In genomic region chr4:116986400-116987121, GRCm38 (mm10) we compare ENCODE assay signal across 9 mouse cellular contexts. TPM values are rescaled to one million over a fixed set of nuclear protein-coding genes. Genes with fewer than 3 reads are reported as not detected.
DNase-seq lines count a peak whose midpoint lies in the region; ATAC-seq and TF ChIP-seq lines count a peak whose summit lies in the region.
"Had no signal": no experiment of that assay in that cellular context is flagged by ENCODE, and none has a peak within 500 bp of the region (broad histone marks: within the 10 kb centered on the region; RNA-seq: fewer than 3 reads in every experiment).

No protein-coding gene starts in this region.

- no peak for TF ChIP-seq EP300 in MEL (IDR thresholded peaks at IDR 0.05; ENCODE audit: low read depth in 1 of 2, low read length in 2 of 2)

- 0 out of 4 replicates have a peak, but pooled peaks cover 0 to 6% of the 10 kb centered on the region in 2 experiments for H3K4me1 ChIP-seq in MEL (ENCODE audit: control insufficient read depth in 1 of 2, insufficient read depth in 2 of 2, low read length in 2 of 2)
- H3K4me1 ChIP-seq in forebrain, embryonic 16.5 days (replicated peaks; ENCODE audit: control insufficient read depth, insufficient read depth, low read length) = 0 out of 2 replicates have a peak, but pooled peaks cover 5% of the 10 kb centered on the region
- H3K4me1 ChIP-seq in hindbrain, embryonic 15.5 days (replicated peaks) = no peaks in the 10 kb centered on the region

- DNase-seq in MEL (ENCODE audit: low read depth, low spot score) = peak; percentile 93
- peak; percentile 78 to 80 for DNase-seq in cerebellum, adult 18-20 months
- DNase-seq in layer of hippocampus, postnatal 25 days (ENCODE audit: extremely low spot score in 1 of 2, low spot score in 1 of 2) = peak; percentile 56 to 63
- peak; percentile 88 for DNase-seq in lung, postnatal 36 days
- peak; percentile 86 for DNase-seq in retina, postnatal 1 day
- peak; percentile 76 for DNase-seq in urinary bladder, postnatal 14 days (ENCODE audit: low spot score)

- H3K4me3 ChIP-seq in MEL (ENCODE audit: control insufficient read depth in 1 of 2, insufficient read depth in 1 of 2, low read depth in 2 of 2, low read length in 2 of 2) = no peak overlapping the region
- H3K4me3 ChIP-seq in forebrain, embryonic 16.5 days (replicated peaks; ENCODE audit: low read length) = no peak overlapping the region
- H3K4me3 ChIP-seq in hindbrain, embryonic 15.5 days = no peak overlapping the region
- H3K4me3 ChIP-seq: heart, embryonic 13.5 days had no signal

- no peak overlapping the region for H3K4me2 ChIP-seq in forebrain, embryonic 16.5 days (ENCODE audit: low read length)
- H3K4me2 ChIP-seq in hindbrain, embryonic 15.5 days = no peak overlapping the region
- H3K4me2 ChIP-seq: heart, embryonic 13.5 days had no signal

- no peaks in the 10 kb centered on the region; a peak in 1 of 4 replicates for H3K36me3 ChIP-seq in MEL (ENCODE audit: control insufficient read depth in 1 of 2, insufficient read depth in 2 of 2, low read length in 2 of 2)
- H3K36me3 ChIP-seq in forebrain, embryonic 16.5 days (ENCODE audit: control insufficient read depth, insufficient read depth) = peaks cover 10% of the 10 kb centered on the region
- H3K36me3 ChIP-seq in hindbrain, embryonic 15.5 days = peaks cover 32% of the 10 kb centered on the region; the same call in 1 of the 2 replicates

- no peaks in the 10 kb centered on the region for H3K79me2 ChIP-seq in MEL (ENCODE audit: control insufficient read depth, insufficient read depth, low read length, poor library complexity)

- peak; percentile 42 to 93 (median 90) for TF ChIP-seq CTCF in MEL (IDR thresholded peaks at IDR 0.05 in 2 of 3, conservative IDR thresholded peaks at IDR 0.05 in 1 of 3; ENCODE audit: control insufficient read depth in 1 of 3, insufficient read depth in 1 of 3, low read depth in 2 of 3, low read length in 3 of 3, poor library complexity in 1 of 3, severe bottlenecking in 1 of 3)

- no peak for TF ChIP-seq POLR2A in MEL (IDR thresholded peaks at IDR 0.05; ENCODE audit: control insufficient read depth in 1 of 2, insufficient read depth in 1 of 2, low read depth in 1 of 2, low read length in 2 of 2, poor library complexity in 1 of 2)

- WGBS in forebrain, embryonic 16.5 days = 53% methylated on average over 17 of the region's 17 CpGs
- 60% methylated on average over 17 of the region's 17 CpGs for WGBS in hindbrain, embryonic 15.5 days

- ATAC-seq in forebrain, embryonic 16.5 days = peak; percentile 88
- peak; percentile 73 for ATAC-seq in hindbrain, embryonic 15.5 days (ENCODE audit: low FRiP score, low read depth)

- TF ChIP-seq RAD21 in MEL (IDR thresholded peaks at IDR 0.05; ENCODE audit: low read depth, low read length) = peak; percentile 61

- no peak overlapping the region for H3K27ac ChIP-seq in MEL (ENCODE audit: control insufficient read depth, low read depth, low read length)
- no peak overlapping the region for H3K27ac ChIP-seq in forebrain, embryonic 16.5 days (ENCODE audit: low read length)
- H3K27ac ChIP-seq in hindbrain, embryonic 15.5 days (replicated peaks) = no peak overlapping the region
- H3K27ac ChIP-seq: heart, embryonic 13.5 days had no signal

- H3K9me3 ChIP-seq in MEL (replicated peaks; ENCODE audit: insufficient read depth, low read length) = no peaks in the 10 kb centered on the region
- H3K9me3 ChIP-seq in forebrain, embryonic 16.5 days (ENCODE audit: control insufficient read depth, low read length) = no peaks in the 10 kb centered on the region
- no peaks in the 10 kb centered on the region for H3K9me3 ChIP-seq in hindbrain, embryonic 15.5 days
- H3K9me3 ChIP-seq: heart, embryonic 13.5 days had no signal

- no peaks in the 10 kb centered on the region for H3K27me3 ChIP-seq in MEL (ENCODE audit: control insufficient read depth in 1 of 2, insufficient read depth in 2 of 2, low read length in 2 of 2)
- no peaks in the 10 kb centered on the region for H3K27me3 ChIP-seq in forebrain, embryonic 16.5 days (replicated peaks; ENCODE audit: control insufficient read depth, insufficient read depth, low read length)
- no peaks in the 10 kb centered on the region for H3K27me3 ChIP-seq in hindbrain, embryonic 15.5 days
- H3K27me3 ChIP-seq: heart, embryonic 13.5 days had no signal

- H3K9ac ChIP-seq in MEL (ENCODE audit: control insufficient read depth, low read depth, low read length, poor library complexity, severe bottlenecking) = no peak overlapping the region
- H3K9ac ChIP-seq in forebrain, embryonic 16.5 days (replicated peaks; ENCODE audit: low read depth, low read length) = no peak overlapping the region
- no peak overlapping the region for H3K9ac ChIP-seq in hindbrain, embryonic 15.5 days
- H3K9ac ChIP-seq: heart, embryonic 13.5 days had no signal

TF ChIP-seq in MEL, 35 proteins besides CTCF, POLR2A, EP300 and RAD21:
- TF ChIP-seq ETS1 (IDR thresholded peaks at IDR 0.05; ENCODE audit: low read depth, low read length) = no peak
- peak; percentile 71 for TF ChIP-seq SIN3A (IDR thresholded peaks at IDR 0.05; ENCODE audit: low read length)
- peak; percentile 30; the same call in 1 of the 2 replicates for TF ChIP-seq MAX (IDR thresholded peaks at IDR 0.05; ENCODE audit: low read length)
- peak; percentile 37; the same call in 1 of the 2 replicates for TF ChIP-seq ZC3H11A (IDR thresholded peaks at IDR 0.05; ENCODE audit: low read depth, low read length)
- no peak for TF ChIP-seq MAFK (IDR thresholded peaks at IDR 0.05; ENCODE audit: borderline replicate concordance, low read depth, low read length)
- TF ChIP-seq NRF1 (IDR thresholded peaks at IDR 0.05; ENCODE audit: insufficient read depth, low read depth, low read length, poor library complexity, severe bottlenecking) = peak; percentile 40; the same call in 1 of the 2 replicates
- TF ChIP-seq GATA1 (IDR thresholded peaks at IDR 0.05; ENCODE audit: low read depth, low read length) = 0 out of 2 replicates have a peak, but pooled peaks have one; percentile 17
- no peak for TF ChIP-seq MYB (IDR thresholded peaks at IDR 0.05; ENCODE audit: low read depth, low read length)
- TF ChIP-seq TBP (IDR thresholded peaks at IDR 0.05; ENCODE audit: low read depth, low read length) = 0 out of 2 replicates have a peak, but pooled peaks have one; percentile 30
- peak; percentile 38 for TF ChIP-seq MXI1 (IDR thresholded peaks at IDR 0.05; ENCODE audit: low read depth, low read length)
- TF ChIP-seq HCFC1 (IDR thresholded peaks at IDR 0.05; ENCODE audit: low read depth, low read length) = peak; percentile 56; the same call in 1 of the 2 replicates
- TF ChIP-seq TAL1 (IDR thresholded peaks at IDR 0.05; ENCODE audit: low read length) = 0 out of 2 replicates have a peak, but pooled peaks have one; percentile 1
- TF ChIP-seq SMC3 (IDR thresholded peaks at IDR 0.05; ENCODE audit: low read depth, low read length) = peak; percentile 79
- TF ChIP-seq POLR2AphosphoS5 (IDR thresholded peaks at IDR 0.05; ENCODE audit: borderline replicate concordance, low read depth, low read length) = peak; percentile 74; the same call in 1 of the 2 replicates

RNA-seq across cellular contexts. Expression of gene Urod, which starts 7.7 kb away (rescaled TPM):
- total RNA-seq in MEL (2012; rRNA removed) = 72.0 and 108 TPM in 2 replicates
- 100 to 1,000 TPM; 132 to 645 TPM for polyA plus RNA-seq in MEL (2012; ENCODE audit: insufficient read depth in 1 of 2, insufficient read length in 2 of 2, low read depth in 1 of 2, low replicate concordance in 2 of 2, missing spikeins in 1 of 2)
- polyA plus RNA-seq in forebrain, embryonic 16.5 days (2015; fragmentation: Nextera tagmentation; extraction: Ambion mirVana) = 59.1 and 63.4 TPM in 2 replicates
- 56.6 and 59.4 TPM in 2 replicates for polyA plus RNA-seq in hindbrain, embryonic 15.5 days (2015; fragmentation: Nextera tagmentation; extraction: Ambion mirVana)
- total RNA-seq in layer of hippocampus, postnatal 25 days (2021) = 10 to 100 TPM; 56.9 to 66.1 TPM

RNA-seq across cellular contexts. Expression of gene Hectd3, which starts 8.6 kb away (rescaled TPM):
- total RNA-seq in MEL (2012; rRNA removed) = 9.8 TPM in 2 replicates
- 10 to 100 TPM in 1 of 2 experiments, not detected in 1; 19.1 TPM for polyA plus RNA-seq in MEL (2012; ENCODE audit: insufficient read depth in 1 of 2, insufficient read length in 2 of 2, low read depth in 1 of 2, low replicate concordance in 2 of 2, missing spikeins in 1 of 2)
- polyA plus RNA-seq in forebrain, embryonic 16.5 days (2015; fragmentation: Nextera tagmentation; extraction: Ambion mirVana) = 27.4 and 27.7 TPM in 2 replicates
- 25.3 and 30.1 TPM in 2 replicates for polyA plus RNA-seq in hindbrain, embryonic 15.5 days (2015; fragmentation: Nextera tagmentation; extraction: Ambion mirVana)
- 10 to 100 TPM; 41.5 to 49.4 TPM for total RNA-seq in layer of hippocampus, postnatal 25 days (2021)

RNA-seq across cellular contexts. Expression of gene Eif2b3, which starts 32.6 kb away (rescaled TPM):
- total RNA-seq in MEL (2012; rRNA removed) = 75.4 and 79.3 TPM in 2 replicates
- polyA plus RNA-seq in MEL (2012; ENCODE audit: insufficient read depth in 1 of 2, insufficient read length in 2 of 2, low read depth in 1 of 2, low replicate concordance in 2 of 2, missing spikeins in 1 of 2) = 10 to 100 TPM in 1 of 2 experiments, not detected in 1; 77.5 TPM
- polyA plus RNA-seq in forebrain, embryonic 16.5 days (2015; fragmentation: Nextera tagmentation; extraction: Ambion mirVana) = 42.1 and 42.2 TPM in 2 replicates
- 43.8 and 46.8 TPM in 2 replicates for polyA plus RNA-seq in hindbrain, embryonic 15.5 days (2015; fragmentation: Nextera tagmentation; extraction: Ambion mirVana)
- 10 to 100 TPM; 20.6 to 21.2 TPM for total RNA-seq in layer of hippocampus, postnatal 25 days (2021)
